ENCODE assay signal across 10 mouse cellular contexts in the genomic region with DNA sequence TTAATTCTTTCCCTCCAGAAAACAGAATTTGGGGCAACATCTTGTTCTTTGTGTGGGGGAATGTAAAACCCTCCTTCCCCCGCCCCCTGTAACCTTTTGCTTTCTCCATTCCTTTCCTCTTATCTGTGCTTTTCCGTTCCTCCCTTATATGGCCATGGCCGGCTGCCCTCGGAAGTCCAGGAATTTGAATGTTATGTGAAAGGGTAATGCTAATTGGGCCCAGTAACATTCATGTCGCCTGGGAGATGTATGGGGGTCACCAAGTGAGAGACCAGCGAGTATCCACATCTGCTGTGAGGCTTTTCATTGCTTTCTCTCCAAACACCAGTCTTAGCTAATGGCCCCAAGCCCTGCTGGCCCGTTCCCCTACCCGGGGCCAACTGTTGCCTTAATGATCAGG. TPM values are rescaled to one million over a fixed set of nuclear protein-coding genes. Genes with fewer than 3 reads are reported as not detected.
DNase-seq lines count a peak whose midpoint lies in the region; ATAC-seq lines count a peak whose summit lies in the region.
"Had no signal": no experiment of that assay in that cellular context is flagged by ENCODE, and none has a peak within 500 bp of the region (broad histone marks: within the 10 kb centered on the region; RNA-seq: fewer than 3 reads in every experiment).

No protein-coding gene starts in this region.

- WGBS in hindbrain, embryonic 11.5 days: 15% methylated on average over 8 of the region's 8 CpGs
- 15% methylated on average over 8 of the region's 8 CpGs for WGBS in hindbrain, embryonic 13.5 days

- H3K4me3 ChIP-seq in hindbrain, embryonic 11.5 days (ENCODE audit: low read depth, low read length): no peak overlapping the region
- H3K4me3 ChIP-seq in hindbrain, embryonic 13.5 days: no peak overlapping the region
- H3K4me3 ChIP-seq: forebrain, embryonic 13.5 days had no signal

- no peak overlapping the region for H3K27ac ChIP-seq in hindbrain, embryonic 11.5 days (ENCODE audit: low read depth, low read length)
- H3K27ac ChIP-seq in hindbrain, embryonic 13.5 days: no peak overlapping the region
- H3K27ac ChIP-seq: forebrain, embryonic 13.5 days had no signal

- no peaks in the 10 kb centered on the region for H3K9me3 ChIP-seq in hindbrain, embryonic 11.5 days (ENCODE audit: control insufficient read depth, low read length)
- no peaks in the 10 kb centered on the region for H3K9me3 ChIP-seq in hindbrain, embryonic 13.5 days
- H3K9me3 ChIP-seq: forebrain, embryonic 13.5 days had no signal

- DNase-seq in hindbrain, embryonic 11.5 days (ENCODE audit: low spot score): peak; percentile 42
- peak; percentile 82 for DNase-seq in Muller cell, postnatal 12 days (ENCODE audit: inconsistent ontology term)
- peak; percentile 63 for DNase-seq in forelimb bud, embryonic 11.5 days (ENCODE audit: low read depth, low spot score)
- peak; percentile 65 to 77 for DNase-seq in kidney, postnatal 4 days
- DNase-seq in thymus, postnatal 0 days (ENCODE audit: low spot score): no peak
- DNase-seq in layer of hippocampus, adult 9-10 months (ENCODE audit: low spot score): no peak
- no peak for DNase-seq in right cerebral cortex, postnatal 10 days (ENCODE audit: low spot score in 2 of 2)
- DNase-seq: cerebellum, adult 9-10 months had no signal

- no peak for ATAC-seq in hindbrain, embryonic 11.5 days (ENCODE audit: low FRiP score)
- ATAC-seq in hindbrain, embryonic 13.5 days (ENCODE audit: low FRiP score): no peak
- ATAC-seq: forebrain, embryonic 13.5 days had no signal

- H3K9ac ChIP-seq in hindbrain, embryonic 11.5 days (ENCODE audit: low read depth, low read length): no peak overlapping the region
- H3K9ac ChIP-seq in hindbrain, embryonic 13.5 days: no peak overlapping the region
- H3K9ac ChIP-seq: forebrain, embryonic 13.5 days had no signal

- no peaks in the 10 kb centered on the region for H3K36me3 ChIP-seq in hindbrain, embryonic 11.5 days (ENCODE audit: control insufficient read depth, insufficient read depth, low read length)
- no peaks in the 10 kb centered on the region for H3K36me3 ChIP-seq in hindbrain, embryonic 13.5 days

- H3K27me3 ChIP-seq in hindbrain, embryonic 11.5 days (ENCODE audit: control insufficient read depth, insufficient read depth, low read length): no peaks in the 10 kb centered on the region
- peaks cover 9% of the 10 kb centered on the region; the same call in 1 of the 2 replicates for H3K27me3 ChIP-seq in hindbrain, embryonic 13.5 days

- H3K4me1 ChIP-seq in hindbrain, embryonic 11.5 days (replicated peaks; ENCODE audit: control insufficient read depth, insufficient read depth, low read length): 0 out of 2 replicates have a peak, but pooled peaks cover 2% of the 10 kb centered on the region
- 0 out of 2 replicates have a peak, but pooled peaks cover 5% of the 10 kb centered on the region for H3K4me1 ChIP-seq in hindbrain, embryonic 13.5 days (replicated peaks)

- no peak overlapping the region for H3K4me2 ChIP-seq in hindbrain, embryonic 11.5 days (replicated peaks; ENCODE audit: low read depth, low read length)
- no peak overlapping the region for H3K4me2 ChIP-seq in hindbrain, embryonic 13.5 days
- H3K4me2 ChIP-seq: forebrain, embryonic 13.5 days had no signal

RNA-seq across cellular contexts. Expression of gene Dusp6, which starts 22.7 kb away (rescaled TPM):
- polyA plus RNA-seq in hindbrain, embryonic 11.5 days (2014; fragmentation: Nextera tagmentation; extraction: Ambion mirVana): 41.3 and 48.3 TPM in 2 replicates
- 27.2 and 27.7 TPM in 2 replicates for polyA plus RNA-seq in hindbrain, embryonic 13.5 days (2015; fragmentation: Nextera tagmentation; extraction: Ambion mirVana)
- polyA plus RNA-seq in thymus, postnatal 0 days (2015; fragmentation: Nextera tagmentation; extraction: Ambion mirVana): 33.7 and 34.4 TPM in 2 replicates

Comparison
In these comparisons a context has a peak if more than half of its experiments do, and no peak if none do; other contexts are left out.
1. DNase-seq: peak in hindbrain, embryonic 11.5 days (single experiment), Muller cell, postnatal 12 days (single experiment), forelimb bud, embryonic 11.5 days (single experiment) and kidney, postnatal 4 days (2 of 2); none in thymus, postnatal 0 days (single experiment), layer of hippocampus, adult 9-10 months (single experiment) and right cerebral cortex, postnatal 10 days (0 of 2).